ENCODE assay signal across 8 mouse cellular contexts in genomic region chr1:36513310-36513709, GRCm38 (mm10). TPM values are rescaled to one million over a fixed set of nuclear protein-coding genes. Genes with fewer than 3 reads are reported as not detected.
A peak's percentile ranks its signal among the peaks of the same experiment; 100 is the strongest.
DNase-seq lines count a peak whose midpoint lies in the region; ATAC-seq and TF ChIP-seq lines count a peak whose summit lies in the region.

No protein-coding gene starts in this region.

- TF ChIP-seq CTCF in hindbrain, postnatal 0 days (IDR thresholded peaks at IDR 0.05; ENCODE audit: low read depth): no peak

- peaks cover 20% of the 10 kb centered on the region for H3K4me1 ChIP-seq in hindbrain, postnatal 0 days (ENCODE audit: insufficient read depth, low read length)
- H3K4me1 ChIP-seq in midbrain, embryonic 13.5 days (replicated peaks): peaks cover 35% of the 10 kb centered on the region

- H3K36me3 ChIP-seq in hindbrain, postnatal 0 days (ENCODE audit: insufficient read depth, low read length): no peaks in the 10 kb centered on the region
- H3K36me3 ChIP-seq in midbrain, embryonic 13.5 days: peaks cover 12% of the 10 kb centered on the region; the same call in 1 of the 2 replicates

- H3K27me3 ChIP-seq in hindbrain, postnatal 0 days (ENCODE audit: insufficient read depth, low read length): no peaks in the 10 kb centered on the region
- H3K27me3 ChIP-seq in midbrain, embryonic 13.5 days: no peaks in the 10 kb centered on the region

- WGBS in hindbrain, postnatal 0 days: 5% methylated on average over 1 of the region's 1 CpGs
- 0% methylated on average over 1 of the region's 1 CpGs for WGBS in midbrain, embryonic 13.5 days

- H3K27ac ChIP-seq in hindbrain, postnatal 0 days: peak overlapping the region; percentile 97; the same call in 1 of the 2 replicates
- H3K27ac ChIP-seq in midbrain, embryonic 13.5 days: peak overlapping the region; percentile 99; the same call in 1 of the 2 replicates

- no peaks in the 10 kb centered on the region for H3K9me3 ChIP-seq in hindbrain, postnatal 0 days (ENCODE audit: low read length)
- H3K9me3 ChIP-seq in midbrain, embryonic 13.5 days: no peaks in the 10 kb centered on the region

- peak overlapping the region; percentile 83 for H3K9ac ChIP-seq in hindbrain, postnatal 0 days (replicated peaks; ENCODE audit: low read length)
- peak overlapping the region; percentile 86 for H3K9ac ChIP-seq in midbrain, embryonic 13.5 days (replicated peaks)

- peak overlapping the region; percentile 93 for H3K4me3 ChIP-seq in hindbrain, postnatal 0 days (ENCODE audit: low read length)
- peak overlapping the region; percentile 95 for H3K4me3 ChIP-seq in midbrain, embryonic 13.5 days (replicated peaks)

- peak overlapping the region; percentile 87 for H3K4me2 ChIP-seq in hindbrain, postnatal 0 days (ENCODE audit: low read depth, low read length)
- H3K4me2 ChIP-seq in midbrain, embryonic 13.5 days (replicated peaks): peak overlapping the region; percentile 97

- no peak for ATAC-seq in hindbrain, postnatal 0 days
- ATAC-seq in midbrain, embryonic 13.5 days: no peak

- peak; percentile 61 for DNase-seq in kidney, adult 9 months
- no peak for DNase-seq in kidney, adult 18-20 months
- peak; percentile 55 for DNase-seq in brain, adult 2 months (ENCODE audit: low read depth, low spot score)
- peak; percentile 52 for DNase-seq in hindbrain, postnatal 0 days (ENCODE audit: low spot score)
- no peak for DNase-seq in urinary bladder, adult 18-20 months (ENCODE audit: low spot score in 2 of 2)
- DNase-seq in cerebellum, adult 8-10 months: no peak
- DNase-seq in layer of hippocampus, adult 11-12 months (ENCODE audit: low spot score): no peak

RNA-seq across cellular contexts. Expression of gene Cnnm3, which starts 1.6 kb away (rescaled TPM):
- 28.4 and 35.9 TPM in 2 replicates for total RNA-seq in hindbrain, postnatal 0 days (2014; rRNA removed)
- polyA plus RNA-seq in hindbrain, postnatal 0 days (2015; fragmentation: Nextera tagmentation; extraction: Ambion mirVana): 5.2 and 5.4 TPM in 2 replicates
- polyA plus RNA-seq in midbrain, embryonic 13.5 days (2015; fragmentation: Nextera tagmentation; extraction: Ambion mirVana): 4.2 and 4.8 TPM in 2 replicates

RNA-seq across cellular contexts. Expression of gene Ankrd23, which starts 23.4 kb away (rescaled TPM):
- 8.1 and 11.5 TPM in 2 replicates for total RNA-seq in hindbrain, postnatal 0 days (2014; rRNA removed)
- 11.2 and 12.7 TPM in 2 replicates for polyA plus RNA-seq in hindbrain, postnatal 0 days (2015; fragmentation: Nextera tagmentation; extraction: Ambion mirVana)
- polyA plus RNA-seq in midbrain, embryonic 13.5 days (2015; fragmentation: Nextera tagmentation; extraction: Ambion mirVana): 16.1 and 19.0 TPM in 2 replicates

RNA-seq across cellular contexts. Expression of gene Gm42417, which starts 25.9 kb away (rescaled TPM):
- not detected in 2 replicates for total RNA-seq in hindbrain, postnatal 0 days (2014; rRNA removed)
- polyA plus RNA-seq in hindbrain, postnatal 0 days (2015; fragmentation: Nextera tagmentation; extraction: Ambion mirVana): not detected in 2 replicates
- polyA plus RNA-seq in midbrain, embryonic 13.5 days (2015; fragmentation: Nextera tagmentation; extraction: Ambion mirVana): not detected in 2 replicates

RNA-seq across cellular contexts. Expression of gene Ankrd39, which starts 33.9 kb away (rescaled TPM):
- total RNA-seq in hindbrain, postnatal 0 days (2014; rRNA removed): 38.1 and 55.1 TPM in 2 replicates
- polyA plus RNA-seq in hindbrain, postnatal 0 days (2015; fragmentation: Nextera tagmentation; extraction: Ambion mirVana): 30.8 and 32.5 TPM in 2 replicates
- 22.1 and 22.3 TPM in 2 replicates for polyA plus RNA-seq in midbrain, embryonic 13.5 days (2015; fragmentation: Nextera tagmentation; extraction: Ambion mirVana)

RNA-seq across cellular contexts. Expression of gene Cnnm4, which starts 41.9 kb away (rescaled TPM):
- 18.5 and 19.6 TPM in 2 replicates for total RNA-seq in hindbrain, postnatal 0 days (2014; rRNA removed)
- polyA plus RNA-seq in hindbrain, postnatal 0 days (2015; fragmentation: Nextera tagmentation; extraction: Ambion mirVana): 9.6 and 10.0 TPM in 2 replicates
- polyA plus RNA-seq in midbrain, embryonic 13.5 days (2015; fragmentation: Nextera tagmentation; extraction: Ambion mirVana): 8.8 and 10.0 TPM in 2 replicates

Comparison
In these comparisons a context has a peak if more than half of its experiments do, and no peak if none do; other contexts are left out.
1. DNase-seq: peak in kidney, adult 9 months (single experiment), brain, adult 2 months (single experiment) and hindbrain, postnatal 0 days (single experiment); none in kidney, adult 18-20 months (single experiment), urinary bladder, adult 18-20 months (0 of 2), cerebellum, adult 8-10 months (single experiment) and layer of hippocampus, adult 11-12 months (single experiment).